Mouse (Mus musculus) MEL (cell line): ENCODE results near the gene Mccc2. TPM values are rescaled to one million over a fixed set of nuclear protein-coding genes. Genes with fewer than 3 reads are reported as not detected.

Experiments used
- DNase-seq: peaks from one replicate; pipeline ENCODE4 v3.0.0; 2011; ENCODE audit warnings: low read depth, low spot score
- H3K27ac ChIP-seq: 2 replicates; pipeline ENCODE4 v1.5.1; 2012; ENCODE audit warnings: low read depth, mild to moderate bottlenecking, control low read depth, low read length, moderate library complexity; ENCODE audit not compliant: control insufficient read depth
- H3K27me3 ChIP-seq, 2 experiments: fragments of 150-350 bp in 1 of 2; sonication (generic) in 1 of 2; 2 replicates each; pipeline ENCODE4 v1.6.1; 2012; ENCODE audit warnings: low read length in 2 of 2, mild to moderate bottlenecking in 2 of 2, improper control_type of control experiment in 1 of 2, moderate library complexity in 1 of 2; ENCODE audit not compliant: insufficient read depth in 2 of 2, control insufficient read depth in 1 of 2
- H3K36me3 ChIP-seq, 2 experiments: 2 replicates each; pipeline ENCODE4 v1.6.1; 2012 to 2014; ENCODE audit warnings: low read length in 2 of 2, improper control_type of control experiment in 1 of 2, inconsistent platforms in 1 of 2, mild to moderate bottlenecking in 1 of 2; ENCODE audit not compliant: insufficient read depth in 2 of 2, control insufficient read depth in 1 of 2
- H3K4me1 ChIP-seq, 2 experiments: fragments of 150-350 bp in 1 of 2; sonication (generic) in 1 of 2; 2 replicates each; pipeline ENCODE4 v1.6.1; 2012; ENCODE audit warnings: low read length in 2 of 2, improper control_type of control experiment in 1 of 2, mild to moderate bottlenecking in 1 of 2; ENCODE audit not compliant: insufficient read depth in 2 of 2, control insufficient read depth in 1 of 2
- H3K4me3 ChIP-seq, 2 experiments: fragments of 150-350 bp in 1 of 2; sonication (generic) in 1 of 2; 2 replicates each; pipeline ENCODE4 v1.5.1; 2012; ENCODE audit warnings: low read depth in 2 of 2, low read length in 2 of 2, mild to moderate bottlenecking in 2 of 2, moderate library complexity in 2 of 2, control low read depth in 1 of 2, improper control_type of control experiment in 1 of 2; ENCODE audit not compliant: control insufficient read depth in 1 of 2, insufficient read depth in 1 of 2
- H3K79me2 ChIP-seq: 2 replicates; pipeline ENCODE4 v1.6.1; 2012; ENCODE audit warnings: mild to moderate bottlenecking, low read length, moderate library complexity; ENCODE audit not compliant: control insufficient read depth, poor library complexity, insufficient read depth
- H3K9ac ChIP-seq: 2 replicates; pipeline ENCODE4 v1.6.1; 2012; ENCODE audit warnings: low read depth, mild to moderate bottlenecking, control low read depth, low read length, moderate library complexity; ENCODE audit not compliant: control insufficient read depth, poor library complexity, severe bottlenecking
- H3K9me3 ChIP-seq: fragments of 150-350 bp; sonication (generic); replicated peaks from 2 replicates; pipeline ENCODE4 v1.6.1; 2012; ENCODE audit warnings: mild to moderate bottlenecking, low read length, improper control_type of control experiment, moderate library complexity; ENCODE audit not compliant: insufficient read depth
- BHLHE40 ChIP-seq: IDR thresholded peaks from 2 replicates; pipeline ENCODE4 v1.6.1; 2012; ENCODE audit warnings: low read depth, mild to moderate bottlenecking, inconsistent platforms, low read length, improper control_type of control experiment, borderline replicate concordance
- CHD1 ChIP-seq: IDR thresholded peaks from 2 replicates; pipeline ENCODE4 v1.6.1; 2012; ENCODE audit warnings: low read depth, mild to moderate bottlenecking, inconsistent platforms, low read length, improper control_type of control experiment
- CTCF ChIP-seq, 3 experiments: IDR thresholded peaks in 2 of 3; conservative IDR thresholded peaks in 1 of 3; 2 replicates each; pipeline ENCODE4 v1.5.1; 2011 to 2012; ENCODE audit warnings: low read length in 3 of 3, low read depth in 2 of 3, mild to moderate bottlenecking in 2 of 3, improper control_type of control experiment in 1 of 3, inconsistent platforms in 1 of 3, mixed read lengths in 1 of 3, moderate library complexity in 1 of 3; ENCODE audit not compliant: control insufficient read depth in 1 of 3, insufficient read depth in 1 of 3, poor library complexity in 1 of 3, severe bottlenecking in 1 of 3
- EP300 ChIP-seq, 2 experiments: IDR thresholded peaks; 2 replicates each; pipeline ENCODE4 v1.6.1; 2011; ENCODE audit warnings: improper control_type of control experiment in 2 of 2, low read length in 2 of 2, low read depth in 1 of 2, mild to moderate bottlenecking in 1 of 2
- ETS1 ChIP-seq: IDR thresholded peaks from 2 replicates; pipeline ENCODE4 v1.6.1; 2012; ENCODE audit warnings: low read depth, mild to moderate bottlenecking, inconsistent platforms, low read length, improper control_type of control experiment, moderate library complexity
- GATA1 ChIP-seq: IDR thresholded peaks from 2 replicates; pipeline ENCODE4 v1.6.1; 2011; ENCODE audit warnings: low read depth, low read length, improper control_type of control experiment
- KAT2A ChIP-seq: conservative IDR thresholded peaks from 2 replicates; pipeline ENCODE4 v1.6.1; 2012; ENCODE audit warnings: low read depth, low read length, improper control_type of control experiment, inconsistent platforms
- MAZ ChIP-seq: IDR thresholded peaks from 2 replicates; pipeline ENCODE4 v1.6.1; 2012; ENCODE audit warnings: low read depth, mild to moderate bottlenecking, inconsistent platforms, low read length, improper control_type of control experiment
- MXI1 ChIP-seq: IDR thresholded peaks from 2 replicates; pipeline ENCODE4 v1.6.1; 2011; ENCODE audit warnings: mild to moderate bottlenecking, low read depth, low read length, improper control_type of control experiment
- MYB ChIP-seq: IDR thresholded peaks from 2 replicates; pipeline ENCODE4 v1.6.1; 2011; ENCODE audit warnings: mild to moderate bottlenecking, low read depth, low read length, improper control_type of control experiment
- NELFE ChIP-seq: IDR thresholded peaks from 2 replicates; pipeline ENCODE4 v1.6.1; 2011; ENCODE audit warnings: low read depth, low read length, improper control_type of control experiment
- POLR2AphosphoS5 ChIP-seq: IDR thresholded peaks from 2 replicates; pipeline ENCODE4 v1.6.1; 2012; ENCODE audit warnings: low read depth, borderline replicate concordance, mild to moderate bottlenecking, inconsistent platforms, low read length, moderate library complexity, mixed read lengths
- RCOR1 ChIP-seq: IDR thresholded peaks from 2 replicates; pipeline ENCODE4 v1.6.1; 2012; ENCODE audit warnings: low read depth, mild to moderate bottlenecking, inconsistent platforms, low read length, improper control_type of control experiment
- SIN3A ChIP-seq: IDR thresholded peaks from 2 replicates; pipeline ENCODE4 v1.6.1; 2012; ENCODE audit warnings: low read length, improper control_type of control experiment, inconsistent platforms
- TCF12 ChIP-seq: IDR thresholded peaks from 2 replicates; pipeline ENCODE4 v1.6.1; 2014; ENCODE audit warnings: low read depth, mild to moderate bottlenecking, inconsistent platforms, low read length, improper control_type of control experiment, moderate library complexity
- UBTF ChIP-seq: IDR thresholded peaks from 2 replicates; pipeline ENCODE4 v1.6.1; 2012; ENCODE audit warnings: low read depth, mild to moderate bottlenecking, inconsistent platforms, low read length, improper control_type of control experiment, moderate library complexity, borderline replicate concordance; ENCODE audit not compliant: insufficient read depth
- USF2 ChIP-seq, 2 experiments: IDR thresholded peaks; 2 replicates each; pipeline ENCODE4 v1.6.1; 2011 to 2012; ENCODE audit warnings: improper control_type of control experiment in 2 of 2, low read length in 2 of 2, borderline replicate concordance in 1 of 2, inconsistent platforms in 1 of 2, low read depth in 1 of 2, mild to moderate bottlenecking in 1 of 2; ENCODE audit not compliant: insufficient read depth in 1 of 2
- ZKSCAN1 ChIP-seq: IDR thresholded peaks from 2 replicates; pipeline ENCODE4 v1.6.1; 2012; ENCODE audit warnings: low read depth, mild to moderate bottlenecking, inconsistent platforms, low read length, improper control_type of control experiment, moderate library complexity
- ZMIZ1 ChIP-seq: IDR thresholded peaks from 2 replicates; pipeline ENCODE4 v1.6.1; 2012; ENCODE audit warnings: low read depth, mild to moderate bottlenecking, inconsistent platforms, low read length, improper control_type of control experiment, moderate library complexity
- polyA plus RNA-seq, 2 experiments: library from polyadenylated mRNA; stranded (reverse) in 1 of 2; unstranded in 1 of 2; fragments of >175 nt in 1 of 2; fragments of >200 nt in 1 of 2; gene quantifications; 2 replicates each; pipeline versions ENCODE4 v1.2.1 to v1.2.4; 2012; ENCODE audit warnings: low replicate concordance in 2 of 2, low read depth in 1 of 2; ENCODE audit not compliant: insufficient read length in 2 of 2, insufficient read depth in 1 of 2, missing spikeins in 1 of 2
- total RNA-seq: library from RNA; depleted of rRNA; stranded (reverse); fragments of 300-350 nt; gene quantifications from 2 replicates; pipeline ENCODE4 v1.2.3, GENCODE M21; 2012

Gene Mccc2
- total and polyA plus RNA-seq, 3 experiments: 22.6 to 28.7 TPM; not detected in 1

DNA sequence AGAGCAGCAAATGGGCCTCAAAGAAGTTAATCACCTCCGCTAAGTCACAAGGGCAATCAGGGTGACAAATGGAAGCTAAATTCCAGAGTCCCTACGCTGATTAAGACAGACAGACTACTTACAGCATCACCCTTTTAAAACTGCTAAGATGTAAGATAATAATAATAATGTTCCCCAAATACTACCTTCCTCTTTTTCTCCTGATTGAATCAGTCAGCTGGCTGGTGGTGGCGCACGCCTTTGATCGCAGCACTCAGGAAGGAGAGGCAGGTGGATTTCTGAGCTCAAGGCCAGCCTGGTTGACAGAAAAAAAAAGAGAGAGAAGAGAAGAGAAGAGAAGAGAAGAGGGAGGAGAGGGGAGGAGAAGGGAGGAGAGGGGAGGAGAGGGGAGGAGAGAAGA, 45.4 kb downstream of the Mccc2 start (continued):
- TF ChIP-seq ETS1: peak; percentile 93

DNA sequence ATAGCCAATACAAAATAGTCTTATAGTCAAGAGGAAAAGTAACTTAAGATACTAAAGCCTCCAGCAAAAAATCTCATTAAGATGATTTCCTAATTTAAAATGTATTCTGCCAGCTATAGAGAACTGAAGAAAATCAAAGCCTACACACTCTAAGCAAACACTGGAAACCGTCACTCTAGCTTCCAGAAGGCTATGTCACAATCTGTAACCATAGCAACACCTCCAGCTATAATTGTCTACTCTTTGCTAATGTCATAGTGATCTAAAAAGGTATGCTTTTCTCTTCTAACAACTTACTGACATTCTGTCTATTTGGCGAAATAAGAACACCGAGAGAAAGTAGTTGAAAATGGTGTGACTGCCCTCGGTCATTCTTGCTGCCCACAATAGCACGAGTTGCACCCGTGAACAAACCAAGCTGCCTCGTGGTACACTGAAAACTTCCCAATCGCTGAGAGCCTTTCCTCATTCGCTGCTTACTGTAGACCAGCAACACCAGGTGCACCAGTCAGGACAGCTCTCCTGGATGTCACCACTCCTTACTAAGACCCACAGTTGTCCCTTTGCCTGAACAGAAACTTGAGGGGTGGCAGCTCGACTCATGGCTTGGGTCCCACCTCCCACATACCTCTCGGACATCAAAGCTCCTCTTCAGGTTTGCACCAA, 48.3 kb downstream of the Mccc2 start:
- Histone ChIP-seq H3K79me2 (no peaks in the 10 kb centered on the region), H3K27me3 (no peaks in the 10 kb centered on the region), H3K36me3 (peaks cover 0 to 3% of the 10 kb centered on the region in 2 experiments; a peak in 2 of 4 replicates), H3K9me3 (no peaks in the 10 kb centered on the region), H3K9ac (no peak overlapping the region), H3K4me3 (no peak overlapping the region), H3K4me1 (no peaks in the 10 kb centered on the region; a peak in 1 of 4 replicates), H3K27ac (no peak overlapping the region)
- DNase-seq: no peak
- no peak for TF ChIP-seq POLR2AphosphoS5
- TF ChIP-seq CTCF (IDR thresholded peaks at IDR 0.05 in 2 of 3, conservative IDR thresholded peaks at IDR 0.05 in 1 of 3; ENCODE audit: control insufficient read depth in 1 of 3, insufficient read depth in 1 of 3, low read depth in 2 of 3, low read length in 3 of 3, poor library complexity in 1 of 3, severe bottlenecking in 1 of 3): no peak
- no peak for TF ChIP-seq BHLHE40
- TF ChIP-seq MAZ: no peak
- TF ChIP-seq ZMIZ1: no peak
- no peak for TF ChIP-seq ZKSCAN1
- TF ChIP-seq RCOR1: no peak
- TF ChIP-seq NELFE: no peak
- TF ChIP-seq SIN3A: no peak
- TF ChIP-seq MXI1: no peak
- TF ChIP-seq GATA1: no peak
- no peak for TF ChIP-seq KAT2A
- TF ChIP-seq EP300 (IDR thresholded peaks at IDR 0.05; ENCODE audit: low read depth in 1 of 2, low read length in 2 of 2): no peak
- no peak for TF ChIP-seq TCF12
- TF ChIP-seq UBTF: no peak
- TF ChIP-seq USF2 (IDR thresholded peaks at IDR 0.05; ENCODE audit: borderline replicate concordance in 1 of 2, insufficient read depth in 1 of 2, low read depth in 1 of 2, low read length in 2 of 2): no peak

DNA sequence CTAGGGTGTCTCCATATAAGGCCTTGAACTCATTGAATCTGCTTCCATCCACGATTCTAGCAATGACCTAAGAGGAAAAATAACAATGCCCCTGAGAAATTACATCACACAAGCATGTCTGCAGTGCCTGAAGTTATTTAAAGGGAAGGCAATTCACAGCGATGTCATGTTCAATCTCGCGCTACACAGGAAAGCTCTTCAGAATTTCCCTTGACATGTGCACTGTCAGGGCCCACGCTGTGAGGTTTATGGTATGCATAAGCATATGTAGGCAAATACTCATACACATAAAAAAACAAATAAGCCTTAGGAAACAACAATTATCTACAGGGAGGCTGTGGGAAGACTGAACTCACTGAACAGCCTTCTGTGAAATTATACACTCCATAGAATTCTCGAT, 51.6 kb downstream of the Mccc2 start:
- Histone ChIP-seq H3K27ac (no peak overlapping the region), H3K9ac (no peak overlapping the region), H3K79me2 (no peaks in the 10 kb centered on the region), H3K36me3 (no peaks in the 10 kb centered on the region), H3K4me1 (no peaks in the 10 kb centered on the region), H3K4me3 (no peak overlapping the region), H3K9me3 (no peaks in the 10 kb centered on the region), H3K27me3 (no peaks in the 10 kb centered on the region)
- TF ChIP-seq KAT2A (no peak), MYB (no peak), CHD1 (no peak)
- no peak for DNase-seq
